ENCODE assay signal across 8 mouse cellular contexts in genomic region chr2:27676478-27677325, GRCm38 (mm10). TPM values are rescaled to one million over a fixed set of nuclear protein-coding genes. Genes with fewer than 3 reads are reported as not detected.
A peak's percentile ranks its signal among the peaks of the same experiment; 100 is the strongest.
DNase-seq lines count a peak whose midpoint lies in the region; ATAC-seq and TF ChIP-seq lines count a peak whose summit lies in the region.

No protein-coding gene starts in this region.

- peak overlapping the region; percentile 89 for H3K4me3 ChIP-seq in embryonic facial prominence, embryonic 10.5 days
- peak overlapping the region; percentile 95 for H3K4me3 ChIP-seq in heart, embryonic 13.5 days
- peak overlapping the region; percentile 87 for H3K4me3 ChIP-seq in kidney, embryonic 16.5 days (ENCODE audit: low read length)
- peak overlapping the region; percentile 54 for H3K4me3 ChIP-seq in olfactory bulb, adult 2 months (ENCODE audit: insufficient read depth, low read depth, low read length)

- TF ChIP-seq POLR2A in olfactory bulb, adult 2 months (IDR thresholded peaks at IDR 0.05; ENCODE audit: insufficient read depth, low read depth, low read length) = no peak

- peaks cover 56% of the 10 kb centered on the region for H3K4me1 ChIP-seq in embryonic facial prominence, embryonic 10.5 days
- H3K4me1 ChIP-seq in heart, embryonic 13.5 days = peaks cover 66% of the 10 kb centered on the region
- H3K4me1 ChIP-seq in kidney, embryonic 16.5 days (ENCODE audit: insufficient read depth, low read length) = peaks cover 43% of the 10 kb centered on the region
- H3K4me1 ChIP-seq in olfactory bulb, adult 2 months (ENCODE audit: control insufficient read depth, insufficient read depth, low read length) = peaks cover 32% of the 10 kb centered on the region

- H3K27me3 ChIP-seq in embryonic facial prominence, embryonic 10.5 days (replicated peaks; ENCODE audit: low read depth, poor library complexity, severe bottlenecking) = peaks cover 37% of the 10 kb centered on the region
- H3K27me3 ChIP-seq in heart, embryonic 13.5 days (replicated peaks) = peaks cover 17% of the 10 kb centered on the region; the same call in 1 of the 2 replicates
- no peaks in the 10 kb centered on the region for H3K27me3 ChIP-seq in kidney, embryonic 16.5 days (ENCODE audit: insufficient read depth, low read length)

- no peaks in the 10 kb centered on the region for H3K9me3 ChIP-seq in embryonic facial prominence, embryonic 10.5 days
- H3K9me3 ChIP-seq in heart, embryonic 13.5 days = no peaks in the 10 kb centered on the region
- no peaks in the 10 kb centered on the region for H3K9me3 ChIP-seq in kidney, embryonic 16.5 days (ENCODE audit: low read length)

- H3K9ac ChIP-seq in heart, embryonic 13.5 days = peak overlapping the region; percentile 99
- peak overlapping the region; percentile 93 for H3K9ac ChIP-seq in kidney, embryonic 16.5 days (replicated peaks; ENCODE audit: low read length)

- no peaks in the 10 kb centered on the region for H3K36me3 ChIP-seq in embryonic facial prominence, embryonic 10.5 days (replicated peaks)
- no peaks in the 10 kb centered on the region for H3K36me3 ChIP-seq in heart, embryonic 13.5 days
- no peaks in the 10 kb centered on the region for H3K36me3 ChIP-seq in kidney, embryonic 16.5 days (ENCODE audit: insufficient read depth, low read length)

- peak; percentile 73 for DNase-seq in 3T3-L1 (ENCODE audit: low read depth, low spot score)
- DNase-seq in adrenal gland, adult (ENCODE audit: inconsistent age in 2 of 2, low spot score in 1 of 2) = peak; percentile 81 to 92
- DNase-seq in embryonic facial prominence, embryonic 10.5 days (ENCODE audit: low spot score) = peak; percentile 85
- DNase-seq in lung, adult 18-20 months = peak; percentile 77 to 83
- peak; percentile 57 for DNase-seq in thymus, postnatal 25 days

- ATAC-seq in heart, embryonic 13.5 days (ENCODE audit: extremely low read depth, insufficient number of reproducible peaks, low FRiP score, low TSS enrichment) = peak; percentile 14
- peak; percentile 46 for ATAC-seq in kidney, embryonic 16.5 days (ENCODE audit: low FRiP score, low TSS enrichment)

- WGBS in embryonic facial prominence, embryonic 10.5 days = 2% methylated on average over 106 of the region's 106 CpGs
- 1% methylated on average over 48 of the region's 106 CpGs for WGBS in heart, embryonic 13.5 days
- WGBS in kidney, embryonic 16.5 days = 1% methylated on average over 29 of the region's 106 CpGs
- 16% methylated on average over 98 of the region's 106 CpGs for WGBS in olfactory bulb, adult 2 months

- peak overlapping the region; percentile 98 for H3K4me2 ChIP-seq in heart, embryonic 13.5 days
- H3K4me2 ChIP-seq in kidney, embryonic 16.5 days (replicated peaks; ENCODE audit: low read depth, low read length) = peak overlapping the region; percentile 94

- no peak for TF ChIP-seq CTCF in olfactory bulb, adult 2 months (IDR thresholded peaks at IDR 0.05; ENCODE audit: insufficient read depth, low read depth, low read length)

- peak overlapping the region; percentile 96 for H3K27ac ChIP-seq in embryonic facial prominence, embryonic 10.5 days (replicated peaks)
- peak overlapping the region; percentile 97 for H3K27ac ChIP-seq in heart, embryonic 13.5 days (replicated peaks)
- peak overlapping the region; percentile 97 for H3K27ac ChIP-seq in kidney, embryonic 16.5 days (ENCODE audit: low read length)
- no peak overlapping the region for H3K27ac ChIP-seq in olfactory bulb, adult 2 months (ENCODE audit: insufficient read depth, low read depth, low read length)

RNA-seq across cellular contexts. Expression of gene Rxra, which starts 0.5 kb away (rescaled TPM):
- 8.8 and 9.3 TPM in 2 replicates for polyA plus RNA-seq in embryonic facial prominence, embryonic 10.5 days (2016; fragmentation: Nextera tagmentation; extraction: Ambion mirVana)
- polyA plus RNA-seq in heart, embryonic 13.5 days (2015; fragmentation: Nextera tagmentation; extraction: Ambion mirVana) = 6.7 and 7.4 TPM in 2 replicates
- polyA plus RNA-seq in kidney, embryonic 16.5 days (2015; fragmentation: Nextera tagmentation; extraction: Ambion mirVana) = 11.0 and 11.6 TPM in 2 replicates
- polyA plus RNA-seq in olfactory bulb, adult 2 months (2012; ENCODE audit: insufficient read depth, insufficient read length, low replicate concordance, missing spikeins) = not detected in 2 replicates
